Mouse (Mus musculus): ENCODE measurements around the gene Ankrd28. TPM values are rescaled to one million over a fixed set of nuclear protein-coding genes. Genes with fewer than 3 reads are reported as not detected.

Ankrd28 gene
- total RNA-seq, 4 experiments from 2014 or later = 61.3 to 65.9 (median 64.2) TPM

GRCm38 (mm10) chr14:31666931-31667705 lies 163.3 kb downstream of the Ankrd28 start:
- no peak for DNase-seq (ENCODE audit: low spot score in 2 of 2)

GRCm38 (mm10) chr14:31665566-31665940 lies 164.9 kb downstream of the Ankrd28 start:
- DNase-seq (ENCODE audit: low spot score in 2 of 2) = peak in 1 of 2 experiments; percentile 18

- no peak for DNase-seq (ENCODE audit: low spot score in 2 of 2)
Measured at GRCm38 (mm10) chr14:31664903-31665565, 165.4 kb downstream of the Ankrd28 start.

- DNase-seq (ENCODE audit: low spot score in 2 of 2) = no peak
Measured at GRCm38 (mm10) chr14:31664100-31664902, 166.2 kb downstream of the Ankrd28 start.

GRCm38 (mm10) chr14:31663376-31664099 lies 166.9 kb downstream of the Ankrd28 start:
- DNase-seq (ENCODE audit: low spot score in 2 of 2) = no peak

GRCm38 (mm10) chr14:31662555-31663211 lies 167.8 kb downstream of the Ankrd28 start:
- DNase-seq (ENCODE audit: low spot score in 2 of 2) = peak in 1 of 2 experiments; percentile 15

GRCm38 (mm10) chr14:31661671-31662554 lies 168.5 kb downstream of the Ankrd28 start:
- DNase-seq (ENCODE audit: low spot score in 2 of 2) = peak; percentile 83 to 90

GRCm38 (mm10) chr14:31660312-31661093 lies 169.9 kb downstream of the Ankrd28 start:
- DNase-seq (ENCODE audit: low spot score in 2 of 2) = peak in 1 of 2 experiments; percentile 53

GRCm38 (mm10) chr14:31659501-31660181 lies 170.8 kb downstream of the Ankrd28 start:
- DNase-seq (ENCODE audit: low spot score in 2 of 2) = peak; percentile 25 to 47

- no peak for DNase-seq (ENCODE audit: low spot score in 2 of 2)
Measured at GRCm38 (mm10) chr14:31658126-31658680, 172.2 kb downstream of the Ankrd28 start.

GRCm38 (mm10) chr14:31656857-31657645 lies 173.4 kb downstream of the Ankrd28 start:
- peak in 1 of 2 experiments; percentile 65 for DNase-seq (ENCODE audit: low spot score in 2 of 2)

GRCm38 (mm10) chr14:31656386-31656785 lies 174.1 kb downstream of the Ankrd28 start:
- DNase-seq (ENCODE audit: low spot score in 2 of 2) = no peak

- DNase-seq (ENCODE audit: low spot score in 2 of 2) = no peak
Measured at GRCm38 (mm10) chr14:31655406-31655805, 175.0 kb downstream of the Ankrd28 start.

GRCm38 (mm10) chr14:31654816-31655215 lies 175.6 kb downstream of the Ankrd28 start:
- DNase-seq (ENCODE audit: low spot score in 2 of 2) = no peak

- no peak for DNase-seq (ENCODE audit: low spot score in 2 of 2)
Measured at GRCm38 (mm10) chr14:31653101-31653875, 177.2 kb downstream of the Ankrd28 start.

GRCm38 (mm10) chr14:31652624-31653023 lies 177.8 kb downstream of the Ankrd28 start:
- DNase-seq (ENCODE audit: low spot score in 2 of 2) = no peak
